16 mouse cellular contexts compared by ENCODE assay signal in genomic region chr1:74439166-74439876, GRCm38 (mm10). TPM values are rescaled to one million over a fixed set of nuclear protein-coding genes. Genes with fewer than 3 reads are reported as not detected.
"Had no signal": no experiment of that assay in that cellular context is flagged by ENCODE, and none has a peak within 500 bp of the region (broad histone marks: within the 10 kb centered on the region; RNA-seq: fewer than 3 reads in every experiment).

No protein-coding gene starts in this region.

- H3K4me3 ChIP-seq: limb, embryonic 10.5 days; liver, embryonic 15.5 days; midbrain, embryonic 13.5 days; myocyte; neural tube, embryonic 15.5 days; stomach, embryonic 15.5 days had no signal

- H3K27ac ChIP-seq: kidney, postnatal 0 days; limb, embryonic 10.5 days; liver, embryonic 15.5 days; midbrain, embryonic 13.5 days; neural tube, embryonic 15.5 days; stomach, embryonic 15.5 days had no signal

- DNase-seq: kidney, adult 11 months; kidney, adult 9 months; kidney, postnatal 36 days; lung, embryonic 14.5 days; lung, postnatal 14 days; thymus, adult 2 months; thymus, postnatal 36 days had no signal

RNA-seq across cellular contexts. Expression of gene Vil1, which starts 30.1 kb away (rescaled TPM):
- total RNA-seq: megakaryocyte progenitor cell, adult 5-6 weeks had no signal
- polyA plus RNA-seq: spleen, adult 2 months had no signal
